Mouse (Mus musculus): Measurements from ENCODE around the gene Gm37419.

DNA sequence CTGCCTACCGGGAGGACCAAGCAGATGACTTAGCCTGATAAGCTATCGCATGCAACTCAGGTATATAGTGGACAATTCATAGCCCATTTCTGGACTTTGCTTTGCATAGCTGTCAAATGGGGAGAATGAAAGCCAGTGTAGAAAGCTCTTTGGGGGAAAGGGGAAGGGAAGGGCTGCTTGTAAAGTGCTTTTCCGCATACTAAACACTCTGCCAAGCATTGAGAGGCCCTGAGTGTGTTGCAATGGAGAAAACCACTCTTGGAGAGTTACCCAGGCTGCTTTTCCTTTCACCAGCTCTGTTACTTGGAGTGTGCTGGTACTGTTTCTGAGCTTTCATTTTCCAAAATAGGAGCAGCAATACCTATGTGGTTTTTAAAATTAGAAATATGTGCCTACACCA lies 10.6 kb upstream of the Gm37419 start:
- TF ChIP-seq CTCF (IDR thresholded peaks at IDR 0.05 in 2 of 3, conservative IDR thresholded peaks at IDR 0.05 in 1 of 3; ENCODE audit: control insufficient read depth in 1 of 3, insufficient read depth in 1 of 3, low read depth in 2 of 3, low read length in 3 of 3, poor library complexity in 1 of 3, severe bottlenecking in 1 of 3): no peak
- no peak for TF ChIP-seq MAX (IDR thresholded peaks at IDR 0.05; ENCODE audit: low read length)
- TF ChIP-seq GATA1 (IDR thresholded peaks at IDR 0.05; ENCODE audit: low read depth, low read length): no peak
- no peak for TF ChIP-seq USF1 (IDR thresholded peaks at IDR 0.05; ENCODE audit: low read depth, low read length)
- TF ChIP-seq ZMIZ1 (IDR thresholded peaks at IDR 0.05; ENCODE audit: low read depth, low read length): no peak
- TF ChIP-seq CHD2 (IDR thresholded peaks at IDR 0.05; ENCODE audit: low read length): no peak
- TF ChIP-seq MEF2A (IDR thresholded peaks at IDR 0.05; ENCODE audit: extremely low read depth, insufficient replicate concordance, low read depth, low read length, poor library complexity, severe bottlenecking): no peak
- TF ChIP-seq EP300 (IDR thresholded peaks at IDR 0.05; ENCODE audit: low read depth in 1 of 2, low read length in 2 of 2): no peak
- no peak for TF ChIP-seq ELF1 (IDR thresholded peaks at IDR 0.05; ENCODE audit: low read depth, low read length)
- TF ChIP-seq POLR2A (IDR thresholded peaks at IDR 0.05; ENCODE audit: control insufficient read depth in 1 of 2, insufficient read depth in 1 of 2, low read depth in 1 of 2, low read length in 2 of 2, poor library complexity in 1 of 2): no peak
- no peak for TF ChIP-seq E2F4 (IDR thresholded peaks at IDR 0.05; ENCODE audit: borderline replicate concordance, low read depth, low read length)

Data from MEL (cell line).